Mouse (Mus musculus) urinary bladder, postnatal 14 days (tissue): ENCODE measurements at regions not wholly inside any gene's neighbourhood (a gene's known extent, or its start where the extent isn't known, plus 50 kb on each side); places are given as distances from the start of the nearest gene placed in this dataset.
"Not testable (repeated sequence)": the region's sequence is repeated elsewhere in the genome, so short reads cannot be mapped to it uniquely, and the experiment has no call there.

ENCODE experiments used
- DNase-seq: peaks from one replicate; pipeline ENCODE4 v3.0.0; 2021; ENCODE audit warnings: low spot score

GRCm38 (mm10) chr9:86095460-86095859 is 253.3 kb downstream of the Tpbg start:
- no peak for DNase-seq

DNA sequence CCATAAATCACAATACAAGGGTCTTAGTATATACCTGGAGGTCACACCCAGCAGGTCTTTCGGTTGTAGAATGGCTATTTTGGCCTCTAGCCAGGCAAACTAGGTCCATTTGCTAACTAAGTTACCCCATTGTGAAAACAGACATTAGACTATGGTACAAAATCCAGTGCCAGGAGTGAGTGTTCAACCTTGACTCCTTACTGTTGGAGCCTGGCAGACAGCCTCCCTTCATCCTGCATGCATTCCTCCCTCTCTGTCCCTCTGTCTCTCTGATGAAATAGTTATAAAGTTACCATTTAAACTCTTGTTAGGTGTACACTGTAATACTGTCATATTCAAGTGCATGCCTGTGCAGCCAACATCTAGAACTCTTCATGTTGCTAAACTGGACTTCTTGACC is 254.1 kb downstream of the Tpbg start:
- DNase-seq = no peak

- DNase-seq = no peak
These were observed 257.1 kb downstream of the Tpbg start for GRCm38 (mm10) chr9:86099325-86099724.

DNA sequence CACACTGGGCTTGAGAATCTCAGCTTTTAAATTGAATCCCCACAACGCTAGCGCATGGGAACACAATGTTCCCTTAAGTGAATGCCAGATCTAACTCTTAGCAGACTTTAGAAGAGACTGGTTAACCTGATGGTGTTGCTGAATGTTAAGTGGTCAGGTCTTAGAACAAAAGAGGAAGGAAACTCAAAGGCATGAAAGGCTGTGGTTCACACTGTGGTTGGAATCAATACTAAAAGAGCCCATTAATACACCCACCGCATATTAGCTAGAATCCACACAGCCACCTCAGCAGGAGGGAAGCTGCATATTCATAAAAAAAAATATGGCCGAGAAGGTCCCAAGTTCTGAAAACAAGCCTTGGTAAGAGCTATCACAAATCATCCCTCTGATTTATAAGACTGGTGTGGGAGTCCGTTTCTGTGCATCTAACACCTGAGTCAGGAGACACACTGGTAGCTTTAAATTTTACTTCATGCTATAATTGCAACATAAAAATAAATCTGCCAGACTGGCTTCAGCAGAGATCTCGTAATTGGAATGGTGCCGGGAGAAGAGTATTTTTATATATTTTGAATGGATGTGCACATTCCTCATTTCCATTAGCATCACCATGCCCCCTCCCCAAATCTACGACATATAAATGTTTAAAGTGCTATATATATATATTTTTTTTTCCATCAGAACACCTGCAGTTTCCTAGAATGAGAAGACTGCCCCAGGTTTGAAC is 259.3 kb downstream of the Tpbg start:
- no peak for DNase-seq

DNA sequence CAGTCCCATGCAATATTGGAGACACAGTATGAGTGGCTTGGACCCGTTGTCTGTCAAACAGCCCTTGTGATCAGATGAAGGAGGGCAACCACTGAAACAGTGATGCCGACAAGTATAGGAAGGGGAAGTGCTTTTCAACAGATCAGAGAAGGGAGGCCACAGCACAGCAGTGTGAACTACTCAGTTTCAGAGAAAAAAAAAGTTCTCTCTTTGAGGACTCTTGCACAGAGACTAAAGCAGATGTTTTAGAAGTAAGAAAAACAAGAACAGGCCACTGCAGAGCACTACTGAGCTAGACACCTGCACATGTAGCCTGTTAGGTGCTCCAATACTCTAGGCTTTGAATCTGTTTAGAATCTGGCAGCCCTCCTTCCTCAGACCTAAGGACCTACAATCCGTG is 261.4 kb downstream of the Tpbg start:
- no peak for DNase-seq

DNA sequence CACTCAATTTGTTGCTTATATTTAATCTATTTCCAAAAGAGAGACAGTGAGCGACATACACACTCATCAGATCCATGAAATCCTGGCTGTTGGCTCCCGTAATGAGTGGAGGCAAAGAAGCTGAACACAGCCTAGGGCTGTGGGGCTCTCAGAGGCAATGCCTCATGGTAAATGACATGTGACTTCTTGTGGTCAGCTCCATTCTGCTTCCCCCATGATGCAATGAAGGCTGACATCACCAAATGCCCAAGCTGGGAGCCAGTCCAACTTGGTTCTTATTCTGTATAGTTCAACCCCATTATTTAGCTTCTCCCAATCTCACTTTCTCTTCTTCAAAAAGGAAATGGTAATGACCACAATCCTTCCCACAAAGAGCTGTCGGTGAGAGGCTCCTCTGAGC is 262.5 kb downstream of the Tpbg start:
- no peak for DNase-seq

- no peak for DNase-seq
These were observed 263.7 kb downstream of the Tpbg start for GRCm38 (mm10) chr9:86105851-86106250.

DNA sequence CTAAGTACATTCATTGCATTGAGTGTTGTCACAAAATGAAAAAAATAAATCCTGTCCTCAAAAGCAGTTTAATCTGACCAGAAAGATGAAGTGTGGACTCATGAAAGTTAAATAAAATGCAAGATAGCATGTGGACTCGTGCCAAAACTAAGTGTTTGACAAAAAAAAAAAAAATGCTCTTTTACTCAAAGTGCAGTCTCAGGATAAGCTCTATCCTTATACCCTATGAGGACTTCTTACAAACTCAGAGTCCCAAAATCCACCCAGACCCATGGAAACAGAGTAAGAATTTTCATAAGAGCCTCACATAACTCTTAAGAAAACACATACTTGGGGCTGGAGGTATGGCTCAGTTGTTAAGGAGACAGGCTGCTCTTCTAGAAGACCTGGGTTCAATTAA is 267.7 kb downstream of the Tpbg start:
- DNase-seq = no peak

- no peak for DNase-seq
These were observed 277.2 kb downstream of the Tpbg start for GRCm38 (mm10) chr9:86119370-86119769.

DNA sequence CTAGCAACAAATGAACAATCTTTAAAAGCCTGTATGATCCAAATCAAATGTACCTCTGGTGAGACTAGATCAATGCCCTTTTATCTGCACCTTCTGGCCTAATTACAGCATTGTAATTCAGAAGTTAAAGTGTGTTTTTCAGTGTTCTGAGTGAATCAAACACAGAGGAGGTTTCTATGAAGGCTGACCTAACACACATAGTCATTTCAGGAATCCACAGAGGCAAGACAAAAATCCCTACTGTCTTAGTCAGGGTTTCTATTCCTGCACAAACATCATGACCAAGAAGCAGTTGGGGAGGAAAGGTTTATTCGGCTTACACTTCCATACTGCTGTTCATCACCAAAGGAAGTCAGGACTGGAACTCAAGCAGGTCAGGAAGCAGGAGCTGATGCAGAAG is 293.4 kb downstream of the Tpbg start:
- not testable (repeated sequence) for DNase-seq

DNA sequence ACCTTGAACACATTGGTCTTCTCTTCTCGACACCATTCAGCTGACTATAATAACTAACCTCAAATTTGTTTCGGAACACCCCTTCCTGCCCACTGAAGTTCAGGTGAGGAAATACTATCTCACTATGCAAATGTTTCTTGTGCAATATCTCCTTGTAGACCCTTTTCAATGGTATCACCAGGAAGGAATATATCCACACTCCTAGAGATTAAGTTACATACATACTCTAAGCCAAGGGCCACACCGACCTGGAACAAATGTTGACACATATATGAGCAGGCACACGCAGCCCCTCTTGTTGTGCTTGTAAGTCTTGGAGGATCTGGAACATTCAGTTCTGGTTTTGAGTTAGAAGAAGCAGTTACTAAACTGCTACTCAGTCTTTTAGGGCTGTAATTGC is 303.7 kb downstream of the Tpbg start:
- no peak for DNase-seq

GRCm38 (mm10) chr9:86160316-86160715 is 304.4 kb downstream of the Ube2cbp start:
- DNase-seq = no peak

DNA sequence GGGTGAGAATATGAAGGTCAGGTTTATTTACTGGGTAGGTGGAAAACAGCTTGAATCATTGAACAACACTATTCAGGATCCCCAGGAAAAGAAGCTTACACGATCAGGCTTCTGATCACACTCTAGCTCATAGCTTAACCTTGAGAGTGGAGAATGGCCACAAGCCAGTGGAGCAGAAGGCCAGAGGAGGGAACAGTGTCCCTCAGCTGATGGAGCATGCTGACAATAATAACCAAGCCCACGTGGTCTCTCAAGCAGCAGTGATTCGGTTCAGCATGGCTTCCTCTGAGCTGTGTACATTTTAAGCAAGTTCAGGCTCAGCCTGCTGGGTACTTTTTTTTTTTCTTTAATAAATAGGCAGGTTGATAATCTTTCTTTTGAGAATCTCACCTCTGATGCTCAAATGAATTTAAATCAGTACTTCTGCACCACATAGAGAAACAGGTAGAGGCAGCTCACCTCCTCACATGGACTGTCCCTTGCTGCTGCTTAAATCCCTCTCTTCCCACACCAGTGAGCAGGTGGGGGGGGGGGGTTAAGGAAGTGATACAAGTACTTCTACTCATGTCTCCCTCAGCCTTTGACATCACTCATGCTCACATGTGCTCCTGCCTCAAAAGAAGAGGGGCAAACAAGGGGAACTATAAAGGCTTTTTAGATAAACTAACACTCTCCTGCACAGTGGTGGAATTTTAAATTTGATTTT is 298.2 kb downstream of the Ube2cbp start:
- DNase-seq = no peak

GRCm38 (mm10) chr9:86170756-86171155 is 294.0 kb downstream of the Ube2cbp start:
- no peak for DNase-seq

DNA sequence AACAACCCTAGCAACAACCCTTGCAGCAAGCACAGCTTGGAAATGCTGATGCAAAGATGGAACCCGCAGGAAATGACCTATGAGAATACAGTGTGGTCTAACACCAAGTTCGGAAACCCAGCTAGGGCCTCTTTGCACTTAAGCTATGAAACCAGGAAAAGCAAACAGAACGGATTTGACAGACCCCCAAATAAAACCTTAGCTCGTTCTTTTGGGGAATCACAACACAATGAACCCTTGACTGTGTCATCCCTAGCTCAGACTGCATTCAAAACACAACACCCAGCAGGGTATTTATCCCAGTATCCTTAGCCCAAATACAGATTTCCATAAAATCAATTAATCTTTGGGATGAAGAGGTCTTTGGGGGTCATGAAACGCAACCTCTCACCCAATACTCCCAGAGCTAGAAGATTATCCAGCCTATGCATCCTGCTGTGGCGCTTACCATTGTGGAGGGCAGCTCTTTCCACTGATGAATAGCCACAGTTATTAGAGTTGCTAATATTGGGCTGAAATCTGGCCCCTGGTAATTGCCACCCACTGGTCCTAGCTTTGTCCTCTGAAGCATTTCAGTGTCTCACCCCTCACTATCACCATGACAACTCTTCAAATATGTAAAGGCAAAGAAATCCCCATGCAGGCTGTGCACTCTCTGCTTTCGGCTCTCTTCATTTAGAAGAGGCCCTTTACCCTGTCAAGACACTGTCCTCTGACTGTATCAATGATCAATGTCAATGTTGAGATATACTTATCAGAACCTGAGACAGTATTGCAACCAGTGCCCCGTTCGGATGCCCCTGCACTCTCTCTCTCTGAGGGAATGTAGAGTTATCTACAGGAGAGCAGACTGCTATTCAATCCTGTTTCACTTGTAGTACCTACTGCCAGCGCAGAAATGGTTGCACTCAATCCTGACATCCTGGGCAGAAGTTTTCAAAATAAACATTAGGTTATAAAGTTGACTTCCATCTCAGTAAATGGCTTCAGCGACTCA is 277.7 kb downstream of the Ube2cbp start:
- no peak for DNase-seq

DNA sequence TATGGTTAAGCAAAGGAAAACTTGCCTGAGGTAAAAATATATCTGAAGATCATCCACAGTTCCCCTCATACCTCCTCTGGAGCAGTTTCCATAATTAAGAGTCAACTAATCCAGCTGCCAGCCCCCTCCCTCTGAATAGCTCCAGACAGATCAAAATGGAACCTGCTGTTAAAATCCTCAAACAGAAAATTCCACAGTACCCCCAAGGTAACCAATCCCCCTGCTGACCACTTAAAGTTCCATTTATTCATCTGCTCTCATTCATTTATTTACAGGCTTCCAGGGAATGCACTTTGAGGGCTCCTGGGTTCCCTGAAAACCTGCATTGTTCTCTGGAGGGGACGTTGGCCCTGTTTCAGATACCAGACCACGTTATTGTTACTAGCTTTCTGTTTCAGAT is 275.9 kb downstream of the Ube2cbp start:
- no peak for DNase-seq

DNA sequence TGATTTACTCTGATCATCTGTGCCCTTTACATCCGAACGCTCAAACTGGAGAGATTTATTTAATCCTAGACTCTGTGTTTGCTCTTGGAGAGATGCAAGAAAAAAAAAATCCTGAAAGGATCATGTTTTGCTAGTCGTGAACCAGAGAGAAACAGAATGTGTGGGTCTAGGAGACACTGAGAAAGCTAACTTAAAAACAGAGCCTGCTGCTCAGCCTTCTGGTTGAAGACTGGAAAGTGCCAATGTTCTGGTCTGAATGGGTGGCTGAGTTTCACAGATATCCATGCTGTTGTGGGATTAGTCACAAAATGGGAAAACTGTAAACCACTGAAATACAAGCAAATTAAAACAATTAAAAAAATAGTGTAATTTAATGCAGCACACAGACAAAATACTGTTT is 259.7 kb downstream of the Ube2cbp start:
- DNase-seq = no peak

DNA sequence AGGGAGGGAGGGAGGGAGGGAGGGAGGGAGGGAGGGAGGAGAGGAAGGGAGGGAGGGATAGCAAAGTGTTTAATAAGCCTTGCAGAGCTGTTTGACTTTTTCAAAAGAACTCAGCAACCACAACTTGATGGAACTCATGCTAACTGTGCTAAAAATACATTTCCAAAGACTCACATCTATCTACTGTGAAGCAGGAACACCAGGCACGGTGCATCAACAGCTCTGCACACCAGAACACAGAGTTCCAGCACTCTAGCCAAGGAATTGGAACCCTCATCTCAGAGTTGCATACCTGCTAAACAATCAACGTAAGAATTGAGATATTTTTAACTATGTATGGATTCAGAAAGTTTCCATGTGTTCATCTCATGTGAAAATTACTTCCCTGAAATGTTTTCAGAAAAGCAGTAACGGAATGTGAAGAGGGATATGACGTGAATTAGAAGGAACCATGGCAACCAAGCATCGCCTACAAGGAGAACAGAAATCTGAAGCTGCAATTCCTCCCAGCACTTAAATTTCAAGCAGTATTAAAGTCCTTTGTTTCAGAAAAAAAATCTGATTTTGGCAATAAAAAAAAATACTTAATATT is 256.3 kb downstream of the Ube2cbp start:
- DNase-seq = no peak

DNA sequence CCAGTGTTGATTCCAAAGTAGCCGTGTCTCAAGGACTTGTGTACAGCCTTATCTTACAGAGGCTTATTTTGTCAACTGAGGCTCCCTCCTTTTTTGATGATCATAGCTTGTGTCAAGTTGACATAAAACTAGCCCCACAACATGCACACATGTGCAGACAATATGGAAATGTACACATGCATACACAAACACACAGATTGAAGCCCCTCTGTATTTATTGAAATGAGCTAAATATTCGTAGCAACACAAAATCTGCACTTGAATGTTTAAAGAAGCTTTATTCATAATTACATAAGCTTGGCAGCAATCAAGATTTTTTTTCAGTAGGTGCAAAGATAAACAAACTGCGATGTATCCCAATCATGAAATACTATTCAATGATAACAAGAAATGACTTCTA is 253.5 kb downstream of the Ube2cbp start:
- DNase-seq = no peak

GRCm38 (mm10) chr9:86219669-86220068 is 245.1 kb downstream of the Ube2cbp start:
- no peak for DNase-seq

- no peak for DNase-seq
These were observed 240.2 kb downstream of the Ube2cbp start for GRCm38 (mm10) chr9:86224530-86224929.

- no peak for DNase-seq
These were observed 233.9 kb downstream of the Ube2cbp start for GRCm38 (mm10) chr9:86230673-86231350.
